Mouse (Mus musculus): ENCODE data around the gene Dip2c. TPM values are rescaled to one million over a fixed set of nuclear protein-coding genes. Genes with fewer than 3 reads are reported as not detected.

Gene Dip2c
- total RNA-seq, 2 experiments from 2014 or later: 70.4 to 72.8 TPM

DNA sequence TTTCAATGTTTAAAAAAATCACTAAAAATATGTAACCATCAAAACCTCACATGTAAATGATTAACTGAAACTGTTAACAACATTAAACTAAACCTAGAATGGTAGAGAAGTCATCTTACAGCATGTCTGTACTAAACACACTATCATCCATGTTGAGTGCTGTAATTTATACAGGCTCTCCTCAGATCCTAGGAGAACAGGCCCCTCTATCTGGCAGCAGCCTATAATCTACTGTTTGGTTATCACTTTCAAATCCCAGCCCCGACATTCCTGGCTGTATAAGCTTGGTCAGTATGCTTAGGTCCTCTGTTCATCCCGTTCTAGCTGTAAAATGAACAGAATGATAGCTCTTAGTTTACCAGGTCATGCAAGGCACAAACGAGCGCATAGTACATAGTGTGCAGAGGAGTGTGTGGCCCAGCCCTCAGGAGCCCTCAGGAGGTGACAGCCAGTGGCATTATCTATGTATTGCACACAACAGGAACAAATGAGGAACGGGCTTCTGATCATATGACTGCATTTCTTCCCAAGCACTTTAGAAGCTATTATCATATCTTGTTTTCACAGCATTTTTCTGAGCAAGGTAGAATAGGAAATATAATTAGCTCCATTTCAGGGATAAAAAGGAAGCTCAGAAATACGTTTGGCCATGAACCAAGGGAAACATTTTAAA lies 437.3 kb downstream of the Dip2c start:
- DNase-seq (ENCODE audit: low spot score in 2 of 2): no peak

DNA sequence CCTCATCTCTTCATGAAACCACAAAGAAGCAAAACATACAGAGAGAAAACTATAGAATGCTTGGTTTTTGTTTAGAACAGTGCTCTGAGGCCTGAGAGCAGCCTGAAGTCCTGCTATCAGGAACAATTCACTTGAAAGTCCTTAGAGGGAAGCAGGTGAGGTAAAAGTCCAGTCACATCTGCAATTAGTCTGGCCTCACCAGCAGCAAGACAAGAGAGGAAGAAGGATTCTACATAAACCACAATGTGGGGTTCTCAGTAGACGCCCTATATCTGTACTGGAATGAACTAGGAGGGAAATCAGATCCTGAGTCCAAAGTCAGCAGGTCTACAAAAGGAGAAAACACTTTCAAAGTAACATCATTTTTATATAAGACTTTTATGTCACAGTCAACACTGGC lies 438.9 kb downstream of the Dip2c start:
- DNase-seq (ENCODE audit: low spot score in 2 of 2): no peak

Other genes with a start within 250 kb of the Dip2c start
- gene Larp4b, start 182.6 kb upstream of the Dip2c start, total RNA-seq (2021): 10 to 100 TPM; 95.8 to 98.1 TPM

All from layer of hippocampus, postnatal 10 days (tissue).